Mouse (Mus musculus) embryonic fibroblast, embryonic 13.5 days (primary cell): Measurements from ENCODE around the gene Nfic.

Source experiments
- CTCF ChIP-seq: IDR thresholded peaks from 2 replicates; pipeline ENCODE4 v1.5.1; 2011; ENCODE audit warnings: mild to moderate bottlenecking, control low read depth, low read length, moderate library complexity, borderline replicate concordance; ENCODE audit not compliant: insufficient read depth
- POLR2A ChIP-seq: IDR thresholded peaks from 2 replicates; pipeline ENCODE4 v1.6.1; 2011; ENCODE audit warnings: low read depth, mild to moderate bottlenecking, control low read depth, low read length, moderate library complexity

DNA sequence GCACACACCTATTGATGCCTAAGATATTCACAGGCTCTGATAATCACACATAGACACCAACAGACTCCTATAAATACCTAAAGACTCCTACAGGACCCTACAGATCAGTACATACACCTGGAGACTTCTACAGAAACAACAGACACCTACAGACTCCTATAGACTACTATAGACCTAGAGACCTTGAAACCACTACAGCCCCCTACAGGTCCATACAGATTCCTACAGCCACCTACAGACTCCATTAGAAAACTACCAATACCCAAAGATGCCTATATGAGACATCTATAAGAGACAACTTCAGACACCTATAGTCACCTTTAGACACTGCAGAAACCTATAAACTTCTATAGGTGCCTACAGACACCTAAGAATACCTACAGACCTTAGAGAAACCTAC lies 14.4 kb downstream of the Nfic start:
- TF ChIP-seq POLR2A (no peak), CTCF (no peak)
